9 mouse cellular contexts compared by ENCODE assay signal in the genomic region with DNA sequence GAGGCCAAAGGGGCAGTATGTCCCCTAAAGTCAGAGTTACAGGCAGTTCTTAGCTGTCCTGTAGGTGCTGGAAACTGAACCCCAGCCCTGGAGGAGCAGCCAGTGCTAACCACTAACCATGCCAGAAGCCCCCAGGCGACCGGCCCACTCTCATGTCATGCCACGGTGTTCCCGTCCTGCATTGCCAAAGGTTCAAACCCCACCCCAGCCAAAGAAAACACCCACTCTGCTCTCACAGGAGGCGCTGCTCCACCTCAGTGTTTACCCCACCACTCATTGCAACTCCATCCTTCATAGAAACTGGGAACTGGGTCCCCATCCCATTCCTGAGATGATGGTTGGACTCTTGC. TPM values are rescaled to one million over a fixed set of nuclear protein-coding genes. Genes with fewer than 3 reads are reported as not detected.
DNase-seq lines count a peak whose midpoint lies in the region; ATAC-seq lines count a peak whose summit lies in the region.
"Had no signal": no experiment of that assay in that cellular context is flagged by ENCODE, and none has a peak within 500 bp of the region (broad histone marks: within the 10 kb centered on the region; RNA-seq: fewer than 3 reads in every experiment).

No protein-coding gene starts in this region.

- peaks cover 9% of the 10 kb centered on the region for H3K4me1 ChIP-seq in forebrain, embryonic 10.5 days
- H3K4me1 ChIP-seq in forebrain, embryonic 12.5 days = peaks cover 5% of the 10 kb centered on the region
- peaks cover 15% of the 10 kb centered on the region for H3K4me1 ChIP-seq in kidney, embryonic 15.5 days
- peaks cover 41% of the 10 kb centered on the region for H3K4me1 ChIP-seq in liver, embryonic 12.5 days

- no peaks in the 10 kb centered on the region for H3K27me3 ChIP-seq in forebrain, embryonic 10.5 days (ENCODE audit: poor library complexity, severe bottlenecking)
- no peaks in the 10 kb centered on the region for H3K27me3 ChIP-seq in forebrain, embryonic 12.5 days
- no peaks in the 10 kb centered on the region for H3K27me3 ChIP-seq in kidney, embryonic 15.5 days
- H3K27me3 ChIP-seq in liver, embryonic 12.5 days (replicated peaks) = no peaks in the 10 kb centered on the region

- no peaks in the 10 kb centered on the region for H3K9me3 ChIP-seq in forebrain, embryonic 10.5 days
- H3K9me3 ChIP-seq in forebrain, embryonic 12.5 days = no peaks in the 10 kb centered on the region
- no peaks in the 10 kb centered on the region for H3K9me3 ChIP-seq in kidney, embryonic 15.5 days (replicated peaks)
- H3K9me3 ChIP-seq in liver, embryonic 12.5 days (replicated peaks) = no peaks in the 10 kb centered on the region

- 82% methylated on average over 5 of the region's 5 CpGs for WGBS in forebrain, embryonic 10.5 days
- 85% methylated on average over 5 of the region's 5 CpGs for WGBS in forebrain, embryonic 12.5 days
- 83% methylated on average over 5 of the region's 5 CpGs for WGBS in kidney, embryonic 15.5 days
- WGBS in liver, embryonic 12.5 days (ENCODE audit: insufficient replicate concordance) = 72% methylated on average over 5 of the region's 5 CpGs

- no peak overlapping the region for H3K4me3 ChIP-seq in forebrain, embryonic 10.5 days
- H3K4me3 ChIP-seq in forebrain, embryonic 12.5 days (replicated peaks) = no peak overlapping the region
- H3K4me3 ChIP-seq in kidney, embryonic 15.5 days (replicated peaks) = no peak overlapping the region
- peak overlapping the region; percentile 4; the same call in 1 of the 2 replicates for H3K4me3 ChIP-seq in liver, embryonic 12.5 days

- no peak overlapping the region for H3K4me2 ChIP-seq in forebrain, embryonic 12.5 days
- H3K4me2 ChIP-seq in kidney, embryonic 15.5 days = peak overlapping the region; percentile 46
- H3K4me2 ChIP-seq in liver, embryonic 12.5 days = peak overlapping the region; percentile 54

- H3K36me3 ChIP-seq in forebrain, embryonic 10.5 days (replicated peaks) = peaks cover 29% of the 10 kb centered on the region
- peaks cover 12% of the 10 kb centered on the region for H3K36me3 ChIP-seq in forebrain, embryonic 12.5 days (replicated peaks)
- peaks cover 16% of the 10 kb centered on the region for H3K36me3 ChIP-seq in kidney, embryonic 15.5 days
- H3K36me3 ChIP-seq in liver, embryonic 12.5 days = peaks cover 34% of the 10 kb centered on the region

- H3K27ac ChIP-seq in forebrain, embryonic 10.5 days = peak overlapping the region; percentile 37; the same call in 1 of the 2 replicates
- no peak overlapping the region for H3K27ac ChIP-seq in forebrain, embryonic 12.5 days
- no peak overlapping the region for H3K27ac ChIP-seq in kidney, embryonic 15.5 days
- peak overlapping the region; percentile 98 for H3K27ac ChIP-seq in liver, embryonic 12.5 days

- H3K9ac ChIP-seq in forebrain, embryonic 12.5 days = no peak overlapping the region
- H3K9ac ChIP-seq in kidney, embryonic 15.5 days = no peak overlapping the region
- H3K9ac ChIP-seq in liver, embryonic 12.5 days = peak overlapping the region; percentile 64

- no peak for DNase-seq in forebrain, embryonic 10.5 days (ENCODE audit: extremely low spot score, low spot score)
- no peak for DNase-seq in kidney, adult 18-20 months
- DNase-seq in 3134 (ENCODE audit: extremely low read depth, insufficient read length, low spot score) = peak; percentile 11
- no peak for DNase-seq in adrenal gland, postnatal 25 days
- DNase-seq in embryo, embryonic 10 days (ENCODE audit: low spot score) = no peak
- DNase-seq: spleen, adult 18-20 months had no signal

- no peak for ATAC-seq in forebrain, embryonic 12.5 days (ENCODE audit: low FRiP score)
- ATAC-seq in kidney, embryonic 15.5 days (replicated peaks; ENCODE audit: low FRiP score) = no peak; the same call in 1 of the 2 replicates
- no peak for ATAC-seq in liver, embryonic 12.5 days

RNA-seq across cellular contexts. Expression of a gene that starts 36.3 kb away (rescaled TPM):
- 16.3 and 16.5 TPM in 2 replicates for polyA plus RNA-seq in forebrain, embryonic 10.5 days (2016; fragmentation: Nextera tagmentation; extraction: Ambion mirVana)
- 18.8 and 20.9 TPM in 2 replicates for polyA plus RNA-seq in forebrain, embryonic 12.5 days (2016; fragmentation: Nextera tagmentation; extraction: Ambion mirVana)
- 15.9 and 17.5 TPM in 2 replicates for polyA plus RNA-seq in kidney, embryonic 15.5 days (2015; fragmentation: Nextera tagmentation; extraction: Ambion mirVana)
- 7.6 and 8.0 TPM in 2 replicates for polyA plus RNA-seq in liver, embryonic 12.5 days (2016; fragmentation: Nextera tagmentation; extraction: Ambion mirVana)
- total RNA-seq in adrenal gland, postnatal 25 days (2021) = 13.9 and 17.4 TPM in 2 replicates

Comparison
In these comparisons a context has a peak if more than half of its experiments do, and no peak if none do; other contexts are left out.
1. H3K27ac ChIP-seq: peak in forebrain, embryonic 10.5 days (single experiment) and liver, embryonic 12.5 days (single experiment); none in forebrain, embryonic 12.5 days (single experiment) and kidney, embryonic 15.5 days (single experiment).